31 mouse cellular contexts compared by ENCODE assay signal in the genomic region with DNA sequence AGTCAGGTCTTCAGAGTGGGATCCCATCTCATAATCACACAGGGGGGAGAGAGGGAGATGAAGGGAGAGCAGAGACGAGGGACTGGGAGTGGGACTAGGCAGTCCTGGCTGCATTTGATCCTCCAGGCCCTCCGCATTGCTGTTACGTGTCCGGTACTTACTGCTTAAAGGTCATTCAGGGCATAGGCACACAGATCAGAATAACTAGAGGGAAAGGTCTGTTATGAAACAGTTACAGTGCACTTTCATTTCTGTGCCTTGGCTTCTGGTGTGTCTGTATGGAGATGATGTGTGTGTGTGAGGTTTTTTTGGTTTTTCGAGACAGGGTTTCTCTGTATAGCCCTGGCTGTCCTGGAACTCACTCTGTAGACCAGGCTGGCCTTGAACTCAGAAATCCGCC.
"Had no signal": no experiment of that assay in that cellular context is flagged by ENCODE, and none has a peak within 500 bp of the region (broad histone marks: within the 10 kb centered on the region; RNA-seq: fewer than 3 reads in every experiment).

No protein-coding gene starts in this region.

- H3K9ac ChIP-seq: limb, embryonic 12.5 days; limb, embryonic 13.5 days; limb, embryonic 15.5 days; liver, embryonic 13.5 days; liver, embryonic 14.5 days; liver, embryonic 15.5 days; liver, postnatal 0 days; lung, embryonic 14.5 days; lung, embryonic 15.5 days; midbrain, embryonic 12.5 days; midbrain, embryonic 13.5 days; midbrain, embryonic 15.5 days; neural tube, embryonic 12.5 days had no signal

- ATAC-seq: liver, postnatal 0 days; lung, postnatal 0 days; midbrain, embryonic 13.5 days; midbrain, embryonic 15.5 days; midbrain, embryonic 16.5 days had no signal

- H3K27ac ChIP-seq: limb, embryonic 10.5 days; limb, embryonic 12.5 days; limb, embryonic 13.5 days; limb, embryonic 15.5 days; liver, embryonic 13.5 days; liver, embryonic 14.5 days; liver, embryonic 15.5 days; lung, embryonic 15.5 days; macrophage; midbrain, embryonic 10.5 days; midbrain, embryonic 12.5 days; midbrain, embryonic 13.5 days; midbrain, embryonic 15.5 days; neural tube, embryonic 12.5 days had no signal

- H3K9me3 ChIP-seq: limb, embryonic 10.5 days; limb, embryonic 12.5 days; limb, embryonic 13.5 days; limb, embryonic 15.5 days; liver, embryonic 13.5 days; liver, embryonic 15.5 days; lung, embryonic 15.5 days; megakaryocyte, embryonic 14.5 days; midbrain, embryonic 10.5 days; midbrain, embryonic 12.5 days; midbrain, embryonic 13.5 days; midbrain, embryonic 15.5 days; neural tube, embryonic 12.5 days had no signal

- H3K4me1 ChIP-seq: limb, embryonic 10.5 days; limb, embryonic 12.5 days; limb, embryonic 13.5 days; limb, embryonic 15.5 days; liver, embryonic 13.5 days; liver, embryonic 15.5 days; lung, embryonic 15.5 days; megakaryocyte, embryonic 14.5 days; midbrain, embryonic 10.5 days; midbrain, embryonic 12.5 days; midbrain, embryonic 13.5 days; midbrain, embryonic 15.5 days; neural tube, embryonic 12.5 days had no signal

- H3K27me3 ChIP-seq: limb, embryonic 12.5 days; limb, embryonic 13.5 days; limb, embryonic 15.5 days; liver, embryonic 13.5 days; liver, embryonic 15.5 days; lung, embryonic 15.5 days; megakaryocyte, embryonic 14.5 days; midbrain, embryonic 12.5 days; midbrain, embryonic 13.5 days; midbrain, embryonic 15.5 days; neural tube, embryonic 12.5 days had no signal

- H3K4me3 ChIP-seq: limb, embryonic 10.5 days; limb, embryonic 12.5 days; limb, embryonic 13.5 days; limb, embryonic 15.5 days; liver, embryonic 13.5 days; liver, embryonic 15.5 days; lung, embryonic 15.5 days; megakaryocyte, embryonic 14.5 days; midbrain, embryonic 10.5 days; midbrain, embryonic 12.5 days; midbrain, embryonic 13.5 days; midbrain, embryonic 15.5 days; myocyte; neural tube, embryonic 12.5 days had no signal

- DNase-seq: left cerebral cortex, postnatal 4 days; liver; liver, embryonic 13.5 days; liver, postnatal 0 days; lung, adult 18-20 months; lung, adult 2 months; lung, embryonic 14.5 days; lung, postnatal 10 days; lung, postnatal 14 days; lung, postnatal 36 days; lung, postnatal 4 days; midbrain, embryonic 14.5 days had no signal

- H3K4me2 ChIP-seq: limb, embryonic 12.5 days; limb, embryonic 13.5 days; limb, embryonic 15.5 days; liver, embryonic 11.5 days; liver, embryonic 13.5 days; liver, embryonic 15.5 days; lung, embryonic 14.5 days; lung, embryonic 15.5 days; midbrain, embryonic 11.5 days; midbrain, embryonic 12.5 days; midbrain, embryonic 13.5 days; midbrain, embryonic 15.5 days; neural tube, embryonic 12.5 days had no signal
